Mouse (Mus musculus) hematopoietic stem cell, adult 5-6 weeks (primary cell): ENCODE data around the gene Col28a1. TPM values are rescaled to one million over a fixed set of nuclear protein-coding genes. Genes with fewer than 3 reads are reported as not detected.

ENCODE experiments used
- ATAC-seq, 2 experiments: fragments of 125-278 bp in 1 of 2; replicated peaks in 1 of 2; 2 replicates each; pipeline ENCODE4 v1.8.0; 2016 to 2017; ENCODE audit warnings: inconsistent platforms in 2 of 2, mild to moderate bottlenecking in 2 of 2, moderate number of reproducible peaks in 2 of 2, low read depth in 1 of 2, moderate TSS enrichment in 1 of 2; ENCODE audit not compliant: low FRiP score in 2 of 2, poor library complexity in 2 of 2, severe bottlenecking in 2 of 2, insufficient read depth in 1 of 2, low TSS enrichment in 1 of 2
- total RNA-seq: library from RNA; stranded (forward); fragments of 172-1452, 232-1000 nt; gene quantifications from 2 replicates; pipeline ENCODE4 v1.2.3, GENCODE M21; 2017

The Col28a1 gene
- total RNA-seq, 1 experiment from 2014 or later: not detected

GRCm38 (mm10) chr6:8141881-8142280, 50.5 kb downstream of the Col28a1 start:
- ATAC-seq: no peak

- ATAC-seq: no peak
Measured at GRCm38 (mm10) chr6:8130149-8130548, 62.3 kb downstream of the Col28a1 start.

GRCm38 (mm10) chr6:8128164-8128563, 64.3 kb downstream of the Col28a1 start:
- ATAC-seq: no peak

- ATAC-seq: no peak
Measured at GRCm38 (mm10) chr6:8126545-8126944, 65.9 kb downstream of the Col28a1 start.

- no peak for ATAC-seq
Measured at GRCm38 (mm10) chr6:8119116-8119515, 73.3 kb downstream of the Col28a1 start.

GRCm38 (mm10) chr6:8118577-8118976, 73.8 kb downstream of the Col28a1 start:
- ATAC-seq: no peak

- peak; percentile 81 to 95 for ATAC-seq
Measured at GRCm38 (mm10) chr6:8105870-8106706, 86.3 kb downstream of the Col28a1 start.

GRCm38 (mm10) chr6:8101224-8101623, 91.2 kb downstream of the Col28a1 start:
- ATAC-seq: no peak

GRCm38 (mm10) chr6:8095856-8096255, 96.6 kb downstream of the Col28a1 start:
- no peak for ATAC-seq

GRCm38 (mm10) chr6:8094160-8094953, 98.1 kb downstream of the Col28a1 start:
- ATAC-seq: peak; percentile 55 to 62; a peak in 2 of 4 replicates

- no peak for ATAC-seq
Measured at GRCm38 (mm10) chr6:8093556-8093955, 98.9 kb downstream of the Col28a1 start.

- peak; percentile 82 to 85 for ATAC-seq
Measured at GRCm38 (mm10) chr6:8086847-8087246, 105.6 kb downstream of the Col28a1 start.

- no peak for ATAC-seq
Measured at GRCm38 (mm10) chr6:8084806-8085205, 107.6 kb downstream of the Col28a1 start.

- no peak for ATAC-seq
Measured at GRCm38 (mm10) chr6:8083196-8083595, 109.2 kb downstream of the Col28a1 start.

GRCm38 (mm10) chr6:8077572-8078146, 114.8 kb downstream of the Col28a1 start:
- ATAC-seq: no peak

GRCm38 (mm10) chr6:8074914-8075313, 117.5 kb downstream of the Col28a1 start:
- ATAC-seq: 0 out of 4 replicates have a peak, but pooled peaks of 1 of the 2 experiments have one; percentile 17

- ATAC-seq: no peak
Measured at GRCm38 (mm10) chr6:8068979-8069378, 123.4 kb downstream of the Col28a1 start.

GRCm38 (mm10) chr6:8068394-8068793, 124.0 kb downstream of the Col28a1 start:
- peak; percentile 84 to 85 for ATAC-seq
